Mouse (Mus musculus): Measurements from ENCODE around the gene Shank2. TPM values are rescaled to one million over a fixed set of nuclear protein-coding genes. Genes with fewer than 3 reads are reported as not detected.

Gene Shank2
- polyA plus RNA-seq, 3 experiments from 2014 or later = not detected

DNA sequence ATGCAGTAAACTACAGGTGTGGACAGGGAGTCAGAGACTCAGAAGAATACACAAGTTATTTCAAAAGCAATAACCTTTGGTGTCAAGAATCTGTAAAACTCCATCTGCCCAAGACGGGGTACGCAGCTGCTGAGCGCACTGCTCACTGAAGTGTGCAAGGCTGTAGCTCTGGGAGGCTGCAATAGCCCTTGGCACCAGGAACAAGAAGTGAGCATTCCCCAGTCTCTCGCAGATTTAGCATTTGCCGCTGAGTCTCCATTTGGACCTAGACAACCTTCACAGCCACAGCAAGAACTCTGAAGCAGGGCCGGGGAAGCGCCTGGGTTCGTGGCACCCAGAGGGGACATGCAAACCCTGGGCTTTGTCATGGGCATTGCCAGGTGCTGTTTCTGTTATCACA, 371.3 kb downstream of the Shank2 start:
- ATAC-seq = no peak

DNA sequence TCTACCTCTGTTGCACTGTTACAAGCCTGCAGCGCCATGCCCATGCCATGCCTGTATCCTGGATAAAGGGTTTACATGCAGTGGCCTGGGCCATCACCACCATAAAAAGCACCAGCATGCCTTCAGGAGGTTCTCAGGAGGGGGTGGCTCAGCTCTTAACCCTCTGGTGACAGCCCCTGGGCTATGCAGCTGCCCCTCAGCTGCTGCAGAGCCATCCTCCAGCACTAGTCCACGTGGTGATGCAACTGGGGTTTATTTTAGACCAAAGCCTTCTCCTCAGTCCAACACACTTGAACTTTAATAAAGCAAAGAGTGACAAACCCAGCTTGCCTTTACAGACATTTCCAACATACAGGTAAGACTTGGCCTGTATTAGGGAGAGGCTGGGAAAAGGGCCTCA, 373.8 kb downstream of the Shank2 start:
- no peak for ATAC-seq

DNA sequence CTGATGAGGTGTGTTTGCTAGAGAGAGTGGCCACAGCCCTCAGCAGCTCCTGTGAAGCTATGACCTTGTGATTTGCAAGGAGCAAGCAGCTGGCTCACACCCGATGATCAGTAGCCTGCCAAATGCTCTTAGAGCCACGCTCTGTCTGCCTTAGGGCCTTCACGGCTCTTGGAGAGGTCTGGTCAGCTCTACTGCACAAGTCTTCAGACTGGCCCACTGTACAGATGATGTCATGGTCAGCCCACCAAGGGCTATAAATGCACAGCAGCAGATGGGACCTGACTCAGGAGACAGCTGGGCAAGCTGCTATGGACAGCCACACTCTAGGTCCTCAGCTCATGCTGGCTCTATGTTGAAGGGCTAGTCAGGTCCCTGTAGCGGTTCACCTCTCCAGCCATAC, 376.5 kb downstream of the Shank2 start:
- no peak for ATAC-seq

DNA sequence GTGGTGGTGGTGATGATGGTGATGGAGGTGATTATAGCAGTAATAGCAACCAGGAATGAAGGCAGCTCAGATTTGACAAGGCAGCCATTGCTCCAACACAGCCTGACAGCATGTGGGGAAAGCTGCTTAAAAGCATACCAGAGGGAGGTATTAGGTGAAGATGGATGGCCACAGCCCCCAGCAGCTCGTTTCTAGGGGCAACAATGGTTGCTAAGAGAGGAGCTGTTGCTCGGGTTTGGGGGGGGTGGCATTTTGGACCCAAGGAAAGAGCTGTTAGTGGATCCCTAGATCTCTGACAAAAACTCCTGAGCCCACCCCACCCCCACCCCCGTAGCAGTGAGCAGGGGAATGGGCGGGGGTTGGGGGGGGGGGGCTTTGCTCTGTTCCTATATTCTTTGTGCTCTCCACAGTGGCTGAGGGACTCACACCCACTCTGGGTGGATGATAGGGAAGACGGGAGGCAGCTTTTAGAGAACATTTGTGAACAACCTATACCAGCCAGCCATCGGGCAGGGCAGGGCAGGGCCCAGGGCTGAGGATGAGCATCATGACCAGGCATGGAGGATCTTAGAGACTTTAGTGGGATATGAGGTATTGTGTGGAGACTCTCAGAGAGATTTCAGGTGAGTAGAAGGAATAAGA, 377.6 kb downstream of the Shank2 start:
- ATAC-seq = no peak

DNA sequence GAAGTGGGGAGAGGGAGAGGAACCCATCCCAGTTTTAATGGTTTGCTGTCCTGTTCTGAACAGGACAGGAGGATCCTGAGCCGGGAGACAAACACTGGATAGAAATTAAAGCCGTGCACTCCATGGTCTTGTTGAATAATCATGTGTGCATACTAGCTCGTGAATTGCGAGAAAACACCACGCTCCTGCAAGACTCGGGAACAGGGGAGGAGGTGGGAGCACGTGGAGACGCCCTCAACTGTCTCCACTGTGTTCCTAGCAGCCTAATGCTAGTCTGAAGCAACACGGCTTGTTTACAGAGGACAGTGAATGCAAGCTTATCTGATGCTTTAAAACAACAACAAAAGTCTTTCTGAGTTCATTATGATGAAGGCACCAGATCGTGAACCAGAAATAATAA, 379.9 kb downstream of the Shank2 start:
- ATAC-seq = no peak

DNA sequence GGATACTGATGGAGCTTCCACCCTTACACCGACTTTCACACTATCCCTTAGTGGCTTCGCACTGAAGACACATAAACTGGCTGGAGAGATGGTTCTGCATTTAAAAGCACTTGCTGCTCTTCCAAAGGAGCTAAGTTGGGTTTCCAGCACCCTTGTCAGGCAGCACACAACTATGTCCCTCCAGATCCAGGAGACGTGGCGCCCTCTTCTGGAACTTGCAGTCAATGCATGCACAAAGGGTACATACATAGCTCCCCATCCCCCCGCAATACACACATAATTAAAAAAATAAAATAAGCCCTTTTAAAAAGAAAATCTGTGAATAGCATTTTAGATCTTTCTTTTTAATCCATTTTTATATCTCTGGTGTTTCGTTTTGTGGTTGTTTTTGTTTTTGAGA, 385.8 kb downstream of the Shank2 start:
- ATAC-seq = no peak

DNA sequence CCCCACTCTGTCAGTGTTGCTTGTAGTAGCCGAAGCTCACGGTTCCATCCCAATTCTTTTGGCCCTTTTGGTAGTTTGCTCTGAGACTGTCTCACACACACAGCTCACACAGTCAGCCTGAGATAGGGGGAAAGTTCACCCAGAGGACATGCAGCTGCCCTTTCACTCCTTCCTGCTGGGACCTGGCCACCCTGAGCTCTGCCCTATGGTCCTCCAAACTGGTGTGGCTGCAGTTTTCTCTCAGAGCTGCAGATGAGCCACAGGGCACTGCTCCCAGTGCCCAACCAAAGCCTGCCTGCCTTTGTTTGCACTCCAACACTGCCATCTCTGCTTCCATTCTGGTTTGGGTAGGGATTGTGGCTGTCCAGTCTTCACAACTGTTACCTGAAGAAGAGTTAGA, 388.0 kb downstream of the Shank2 start:
- ATAC-seq = no peak

DNA sequence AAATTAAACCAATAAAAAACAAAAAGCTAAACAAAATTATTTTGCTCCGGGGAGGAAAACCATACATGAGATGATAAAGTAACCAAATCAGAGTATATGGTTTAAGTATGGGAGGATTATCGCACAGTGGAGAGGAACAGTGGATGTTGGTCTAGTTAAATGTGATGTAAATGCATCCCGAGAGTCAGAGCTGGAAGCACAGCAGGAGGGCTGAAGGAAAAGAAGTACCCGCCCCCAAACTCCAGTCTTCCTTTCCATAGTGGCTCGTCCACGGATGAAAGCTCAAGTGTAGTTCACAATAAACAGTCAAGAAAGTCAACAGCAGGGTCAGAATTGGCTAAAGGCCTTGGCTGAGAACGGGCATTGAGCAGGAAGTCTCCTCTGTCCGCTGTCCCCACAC, 388.9 kb downstream of the Shank2 start:
- no peak for ATAC-seq

DNA sequence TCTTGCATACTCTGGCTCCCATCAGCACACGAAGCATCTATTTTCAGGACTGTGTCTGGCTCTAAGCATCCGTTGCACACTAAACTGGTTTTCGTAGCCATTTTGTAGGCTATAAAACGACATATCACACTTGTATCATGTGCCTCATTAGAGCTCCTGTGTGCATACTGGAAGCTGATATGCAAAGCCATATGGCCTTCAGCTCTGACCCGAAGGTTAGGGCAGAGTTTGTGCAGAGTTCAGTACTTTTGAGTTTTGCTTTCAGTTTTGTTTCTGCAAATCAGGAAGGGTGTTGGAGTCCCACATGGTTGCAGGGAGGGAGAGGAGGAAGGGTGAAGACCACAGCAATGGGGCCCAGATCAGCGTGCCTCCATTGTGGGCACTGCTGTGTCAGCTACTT, 390.0 kb downstream of the Shank2 start:
- ATAC-seq = no peak

DNA sequence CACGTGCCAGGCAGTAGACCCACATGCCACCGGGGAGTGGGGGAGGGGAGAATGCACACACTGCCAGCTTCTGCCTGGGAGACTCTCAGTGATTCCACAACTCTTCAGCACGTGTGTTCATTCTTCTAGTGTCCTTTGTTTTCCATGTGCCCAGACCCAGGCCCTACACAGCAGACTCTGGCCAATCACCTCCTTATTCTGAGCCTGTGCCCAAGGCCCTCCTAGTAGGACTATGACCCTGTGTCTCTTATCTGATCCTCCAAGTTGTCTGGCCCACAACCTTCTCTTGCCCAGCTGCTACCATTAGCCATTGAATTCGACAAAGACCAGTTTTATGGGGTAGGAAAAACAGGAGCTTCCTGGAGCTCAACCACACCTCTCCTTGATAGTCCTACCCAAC, 400.8 kb downstream of the Shank2 start:
- no peak for ATAC-seq

DNA sequence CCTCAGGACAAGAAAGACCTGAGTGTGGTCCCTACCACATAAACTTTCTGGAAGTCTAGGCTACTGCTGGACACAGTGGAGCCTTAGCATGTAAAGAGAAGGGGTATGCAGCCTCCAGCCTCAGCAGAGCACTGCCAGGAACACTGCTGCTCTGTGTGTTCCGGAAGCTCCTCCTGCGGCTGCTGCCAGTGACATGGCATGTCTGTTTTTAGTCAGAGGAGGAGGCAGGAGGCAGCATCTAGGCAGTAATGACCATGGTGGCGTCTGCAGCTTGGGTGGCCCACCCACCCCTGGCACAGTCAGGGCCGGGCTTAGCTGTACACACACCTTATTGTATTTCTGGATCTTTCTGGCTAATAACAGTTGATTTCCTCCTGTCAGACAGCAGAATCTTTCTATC, 405.9 kb downstream of the Shank2 start:
- no peak for ATAC-seq

DNA sequence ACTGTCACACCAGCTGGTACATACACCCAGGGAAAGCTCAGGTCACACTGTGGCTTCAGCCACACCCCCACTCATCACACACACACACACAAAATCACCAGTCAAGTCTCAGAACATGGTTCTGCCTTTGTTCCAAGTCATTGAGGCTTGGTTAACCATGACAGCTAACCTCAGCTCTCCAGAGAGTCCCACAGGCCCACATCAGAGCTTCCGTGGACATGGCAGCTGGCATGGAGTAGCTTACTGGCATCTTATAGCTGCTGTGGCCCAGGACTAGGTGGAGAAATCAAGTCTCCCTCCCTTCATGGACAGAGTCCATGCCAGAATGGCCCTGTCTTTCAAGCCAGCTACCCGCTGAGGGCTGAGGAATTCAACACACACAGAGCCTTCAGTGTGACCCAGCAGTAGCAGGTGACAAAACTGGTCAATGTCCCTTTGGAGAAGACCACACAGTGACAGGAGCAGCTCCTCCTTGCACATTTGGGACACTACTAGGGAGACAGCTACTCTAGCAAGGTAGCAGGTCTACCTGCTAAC, 406.8 kb downstream of the Shank2 start:
- no peak for ATAC-seq

DNA sequence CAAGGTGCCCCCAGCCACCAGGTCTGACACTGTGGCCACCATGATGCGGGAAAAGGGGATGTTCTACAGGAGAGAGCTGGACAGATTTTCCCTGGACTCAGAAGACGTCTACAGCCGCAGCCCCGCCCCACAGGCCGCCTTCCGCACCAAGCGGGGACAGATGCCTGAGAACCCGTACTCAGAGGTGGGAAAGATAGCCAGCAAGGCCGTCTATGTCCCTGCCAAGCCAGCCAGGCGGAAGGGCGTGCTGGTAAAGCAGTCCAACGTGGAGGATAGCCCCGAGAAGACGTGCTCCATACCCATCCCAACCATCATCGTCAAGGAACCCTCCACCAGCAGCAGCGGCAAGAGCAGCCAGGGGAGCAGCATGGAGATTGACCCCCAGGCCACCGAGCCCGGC, 408.0 kb downstream of the Shank2 start:
- ATAC-seq = no peak

DNA sequence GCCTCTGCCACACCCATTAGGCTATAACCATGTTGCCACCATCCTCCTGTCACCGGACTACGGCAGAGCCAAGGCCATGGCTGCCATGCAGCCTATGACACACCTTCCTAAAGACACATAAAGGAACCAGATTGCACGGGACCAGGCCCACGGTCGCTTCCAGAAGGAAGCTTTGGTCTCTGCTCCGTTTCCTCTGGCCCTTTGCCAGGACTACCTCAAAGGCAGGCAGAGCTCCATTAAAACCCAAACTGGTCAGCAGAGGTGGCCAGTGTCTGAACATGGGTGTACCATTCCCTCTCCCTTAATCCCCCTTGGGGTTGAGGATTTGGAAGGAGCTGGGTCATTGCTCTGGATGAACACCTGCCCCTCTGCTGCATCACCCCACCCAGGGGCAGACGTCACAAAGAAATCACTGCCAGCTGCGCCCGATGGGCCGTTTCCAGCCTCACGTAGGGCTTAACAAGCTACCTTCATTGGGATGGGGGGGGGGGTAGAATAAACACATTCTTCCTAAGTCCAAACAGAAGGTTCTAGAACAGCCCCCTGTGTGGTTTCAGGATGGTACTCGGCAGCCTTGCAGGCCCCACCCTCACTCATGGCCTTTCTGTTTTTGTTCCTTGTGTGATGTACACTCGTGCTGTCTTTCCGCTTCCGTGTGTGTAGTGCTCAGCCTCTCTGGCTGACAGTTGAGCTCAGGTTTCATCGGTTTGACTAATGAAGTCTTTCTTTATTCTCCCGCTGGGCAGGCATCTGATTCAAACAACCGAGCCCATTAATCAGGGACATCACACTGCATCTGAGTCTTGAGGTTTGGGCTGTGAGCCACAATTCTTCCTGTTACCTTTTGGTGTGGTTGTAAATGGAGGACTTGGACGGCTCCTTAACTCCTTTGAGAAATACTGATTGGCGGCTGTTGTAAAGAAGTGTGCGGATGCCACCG, 410.5 kb downstream of the Shank2 start:
- ATAC-seq = no peak

DNA sequence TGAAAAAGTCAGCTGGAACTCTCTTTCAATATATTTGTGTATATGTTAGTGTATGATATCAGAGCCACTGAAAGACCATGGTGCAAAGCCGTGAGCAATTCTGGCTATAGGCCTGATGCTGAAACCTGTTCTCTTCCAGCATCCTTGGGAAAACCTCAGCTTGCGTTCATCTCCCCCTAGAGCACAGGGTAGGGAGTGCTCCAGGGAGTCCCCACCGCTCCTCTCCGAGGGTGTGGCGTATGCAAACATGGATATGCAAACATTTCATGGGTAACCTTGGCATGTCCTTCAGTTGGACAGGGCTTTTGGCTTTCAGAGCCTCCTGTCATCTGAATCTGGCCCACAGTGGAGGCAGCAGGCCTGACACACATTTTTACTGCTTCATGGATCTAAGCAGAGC, 412.9 kb downstream of the Shank2 start:
- no peak for ATAC-seq

DNA sequence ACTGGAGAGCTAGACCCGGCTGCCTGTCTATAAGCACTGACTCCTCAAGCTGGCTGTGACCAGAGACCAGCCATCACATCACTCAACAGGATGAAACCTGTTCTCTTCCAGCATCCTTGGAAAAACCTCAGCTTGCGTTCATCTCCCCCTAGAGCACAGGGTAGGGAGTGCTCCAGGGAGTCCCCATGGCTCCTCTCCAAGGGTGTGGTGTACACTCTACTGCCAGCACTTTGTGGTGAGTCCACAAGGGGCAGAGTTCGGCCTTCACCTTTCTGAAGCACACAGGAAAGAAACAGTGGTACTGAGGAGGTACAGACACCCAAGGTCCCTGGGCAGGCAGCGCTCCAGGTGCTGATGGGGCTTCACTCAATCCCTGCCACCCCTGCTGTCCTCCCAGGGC, 414.1 kb downstream of the Shank2 start:
- no peak for ATAC-seq

DNA sequence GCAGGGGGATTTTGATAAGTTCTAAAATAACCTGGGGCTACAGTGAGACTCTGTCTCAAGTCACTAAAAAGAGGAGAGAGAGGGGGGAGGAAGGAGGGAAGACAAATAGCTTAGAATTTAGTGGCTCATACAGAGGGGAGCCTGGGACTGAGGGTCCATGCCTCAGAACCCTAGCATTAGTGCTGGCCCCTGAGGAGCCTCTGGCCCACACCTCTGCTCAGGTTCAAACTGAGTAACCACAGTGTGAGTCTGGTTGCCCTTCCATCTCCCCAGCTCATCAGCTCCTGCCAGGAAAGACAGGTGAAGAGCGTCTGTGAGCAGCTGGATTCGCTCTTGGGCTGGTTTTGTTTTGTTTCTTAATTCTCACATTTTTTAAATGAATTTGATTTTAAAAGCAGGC, 415.5 kb downstream of the Shank2 start:
- no peak for ATAC-seq

DNA sequence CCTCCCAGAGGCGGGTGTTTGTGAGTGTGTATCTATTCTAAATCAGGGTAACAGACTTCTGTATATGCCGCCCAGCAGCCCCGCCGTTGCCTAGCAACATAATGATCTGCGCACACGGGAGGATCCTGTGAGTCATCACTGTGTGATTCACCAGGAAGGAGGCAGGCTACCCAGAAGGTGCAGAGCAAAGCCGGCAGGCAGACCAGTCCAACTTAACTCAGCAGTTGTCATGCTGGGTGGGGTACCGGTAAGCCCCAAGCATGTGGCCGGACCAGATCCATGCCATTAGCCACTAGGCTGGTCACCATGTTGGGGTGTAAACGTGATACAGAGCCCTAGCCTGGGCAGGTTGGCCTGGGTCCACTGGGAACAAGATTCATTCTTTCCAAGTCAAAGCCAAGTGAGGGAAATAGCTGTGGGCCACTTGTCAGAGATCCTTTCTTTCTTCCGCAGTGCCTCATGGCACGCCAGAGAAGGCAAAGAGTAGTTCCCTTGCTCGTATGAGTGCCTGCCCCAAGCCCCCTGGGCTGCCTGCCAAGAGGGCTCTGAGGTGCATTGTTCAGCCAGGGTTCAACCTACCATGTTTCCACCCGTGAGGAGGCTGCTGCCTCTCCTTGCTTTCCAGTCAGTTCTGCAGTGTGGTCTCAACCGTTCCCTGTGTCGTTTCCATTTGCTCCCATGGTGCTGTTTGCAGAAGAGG, 416.1 kb downstream of the Shank2 start:
- peak; percentile 88 for ATAC-seq

DNA sequence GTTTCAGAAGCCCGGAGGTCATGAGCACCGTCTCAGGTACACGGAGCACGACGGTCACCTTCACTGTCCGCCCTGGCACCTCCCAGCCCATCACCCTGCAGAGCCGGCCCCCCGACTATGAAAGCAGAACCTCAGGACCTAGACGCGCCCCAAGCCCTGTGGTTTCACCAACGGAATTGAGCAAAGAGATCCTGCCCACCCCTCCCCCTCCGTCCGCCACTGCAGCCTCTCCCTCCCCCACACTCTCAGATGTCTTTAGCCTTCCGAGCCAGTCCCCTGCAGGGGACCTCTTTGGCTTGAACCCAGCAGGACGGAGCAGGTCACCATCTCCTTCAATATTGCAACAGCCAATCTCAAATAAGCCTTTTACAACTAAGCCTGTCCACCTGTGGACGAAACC, 418.8 kb downstream of the Shank2 start:
- no peak for ATAC-seq

DNA sequence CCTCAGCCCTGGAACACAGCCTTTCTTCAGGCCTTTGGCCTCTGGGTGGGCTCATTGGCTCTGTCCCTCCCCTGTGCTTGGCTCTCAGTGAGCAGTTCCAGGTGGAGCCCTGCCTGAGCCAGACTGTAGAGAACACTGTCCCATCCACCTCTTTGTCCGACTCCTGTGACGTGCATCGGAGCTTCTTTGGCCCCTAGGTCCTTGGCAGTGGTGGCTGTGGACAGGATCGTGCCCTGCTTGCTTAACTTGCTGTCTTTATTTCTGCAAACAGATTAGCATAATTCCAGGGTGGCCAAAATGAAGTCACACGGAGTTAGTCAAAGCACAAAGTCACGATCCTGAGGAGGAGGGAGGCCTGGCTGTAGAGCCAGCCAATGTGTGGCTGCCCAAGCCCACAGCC, 419.8 kb downstream of the Shank2 start:
- no peak for ATAC-seq

DNA sequence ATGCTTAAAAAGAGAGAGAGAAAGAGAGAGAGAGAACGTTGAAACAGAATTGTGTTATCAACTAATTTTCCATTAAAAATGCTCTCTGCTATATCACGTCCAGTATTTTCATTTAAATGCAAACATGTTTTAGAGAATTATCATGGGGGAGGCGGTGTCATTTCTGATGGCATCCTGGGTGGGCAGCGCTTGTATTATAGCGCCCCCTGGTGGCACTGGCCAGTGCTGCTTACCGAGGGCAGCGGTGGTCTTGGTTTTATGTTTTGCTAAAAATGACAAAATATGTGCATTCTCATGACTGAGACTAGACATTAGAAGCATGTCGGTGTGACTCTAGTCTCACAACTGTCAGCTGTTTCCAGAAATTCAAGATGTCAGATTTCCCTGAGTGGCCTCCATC, 424.2 kb downstream of the Shank2 start:
- ATAC-seq = no peak

DNA sequence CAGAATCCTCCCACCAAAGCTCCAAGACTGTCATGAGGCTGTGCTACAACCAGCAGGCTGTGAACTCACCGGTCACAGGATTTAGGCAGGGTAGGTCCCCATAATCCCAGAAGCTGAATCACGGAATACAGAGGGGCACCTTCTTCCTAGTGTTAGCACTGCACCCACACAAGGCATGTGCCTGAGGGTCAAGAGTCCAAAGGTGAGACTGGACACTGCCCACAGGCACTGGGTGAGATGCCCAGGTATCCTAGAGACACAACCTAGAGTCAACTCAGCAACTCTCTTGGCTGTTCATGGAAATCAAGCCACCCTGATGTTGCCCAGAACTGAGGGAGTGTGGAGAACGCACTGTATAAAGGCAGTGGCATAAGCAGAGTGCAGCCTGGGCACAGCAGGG, 424.9 kb downstream of the Shank2 start:
- no peak for ATAC-seq

DNA sequence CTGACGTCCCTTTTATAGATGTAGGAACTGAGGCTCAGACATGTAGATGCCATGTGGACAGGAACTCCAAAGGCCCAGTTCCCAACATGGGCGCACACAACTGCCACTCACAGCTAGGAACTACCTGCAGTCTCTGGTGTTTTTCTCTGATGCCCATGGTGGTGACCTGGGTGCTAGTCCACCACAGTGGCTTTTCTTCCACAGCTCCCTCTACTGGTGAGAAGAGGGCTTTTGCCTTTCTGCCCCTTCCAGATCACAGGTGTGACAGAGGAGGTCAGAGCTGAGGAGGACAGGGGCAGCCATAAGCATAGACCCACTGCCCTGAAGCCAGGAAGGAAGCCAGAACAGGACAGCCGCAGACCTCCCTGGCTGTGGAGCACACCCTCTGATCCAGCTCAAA, 425.7 kb downstream of the Shank2 start:
- ATAC-seq = no peak

Measured in inflammation-experienced regulatory T-cells, adult 6 months (primary cell).